Mouse (Mus musculus) bone marrow macrophage, adult 2 months (primary cell): ENCODE results near the gene Tmem210. TPM values are rescaled to one million over a fixed set of nuclear protein-coding genes. Genes with fewer than 3 reads are reported as not detected.
"Not testable (repeated sequence)": the region's sequence is repeated elsewhere in the genome, so short reads cannot be mapped to it uniquely, and the experiment has no call there.

ENCODE experiments used
- H3K27ac ChIP-seq: 2 replicates; pipeline ENCODE4 v1.5.1; 2012; ENCODE audit warnings: low read depth, low read length; ENCODE audit not compliant: insufficient read depth
- H3K4me1 ChIP-seq: 2 replicates; pipeline ENCODE4 v1.6.1; 2012; ENCODE audit warnings: low read length; ENCODE audit not compliant: control insufficient read depth, insufficient read depth
- H3K4me3 ChIP-seq: 2 replicates; pipeline ENCODE4 v1.5.1; 2012; ENCODE audit warnings: mild to moderate bottlenecking, low read length, moderate library complexity; ENCODE audit not compliant: insufficient read depth
- CTCF ChIP-seq: IDR thresholded peaks from 2 replicates; pipeline ENCODE4 v1.5.1; 2012; ENCODE audit warnings: low read depth, mild to moderate bottlenecking, low read length, moderate library complexity
- POLR2A ChIP-seq: IDR thresholded peaks from 2 replicates; pipeline ENCODE4 v1.6.1; 2012; ENCODE audit warnings: mild to moderate bottlenecking, low read depth, low read length, borderline replicate concordance
- polyA plus RNA-seq: library from polyadenylated mRNA; stranded (reverse); fragments of >200 nt; gene quantifications from 2 replicates; pipeline ENCODE4 v1.2.4, GENCODE M21; 2012; ENCODE audit not compliant: missing spikeins, insufficient read depth, insufficient read length

The Tmem210 gene
- polyA plus RNA-seq, 1 experiment = not detected

GRCm38 (mm10) chr2:25252331-25252730 is 35.6 kb upstream of the Tmem210 start:
- TF ChIP-seq POLR2A (no peak), CTCF (no peak)
- Histone ChIP-seq H3K27ac (no peak overlapping the region), H3K4me3 (no peak overlapping the region), H3K4me1 (peaks cover 7% of the 10 kb centered on the region)

GRCm38 (mm10) chr2:25255284-25255779 is 32.6 kb upstream of the Tmem210 start, which contains the start of gene Tmem203:
Tmem203 (plus strand) TSS chr2:25255439.
- Histone ChIP-seq H3K4me1 (peaks cover 7% of the 10 kb centered on the region), H3K27ac (peak within 1 kb of the TSS; percentile 65), H3K4me3 (peak within 1 kb of the TSS; percentile 97)
- TF ChIP-seq POLR2A (no peak), CTCF (no peak)

GRCm38 (mm10) chr2:25256443-25257109 is 31.4 kb upstream of the Tmem210 start:
- not testable (repeated sequence) for H3K27ac ChIP-seq, H3K4me1 ChIP-seq
- H3K4me3 ChIP-seq = peak overlapping the region; percentile 97

GRCm38 (mm10) chr2:25257250-25257649 is 30.7 kb upstream of the Tmem210 start:
- not testable (repeated sequence) for H3K4me3 ChIP-seq, H3K4me1 ChIP-seq, H3K27ac ChIP-seq

GRCm38 (mm10) chr2:25258887-25259286 is 29.1 kb upstream of the Tmem210 start:
- no peak overlapping the region for H3K27ac ChIP-seq
- peaks cover 10% of the 10 kb centered on the region for H3K4me1 ChIP-seq
- TF ChIP-seq CTCF (no peak), POLR2A (no peak)
- H3K4me3 ChIP-seq = no peak overlapping the region

GRCm38 (mm10) chr2:25261870-25262269 is 26.1 kb upstream of the Tmem210 start:
- no peak for TF ChIP-seq CTCF
- TF ChIP-seq POLR2A = no peak
- peaks cover 33% of the 10 kb centered on the region for H3K4me1 ChIP-seq
- no peak overlapping the region for H3K27ac ChIP-seq
- peak overlapping the region; percentile 50 for H3K4me3 ChIP-seq

- no peak for TF ChIP-seq CTCF
- no peak for TF ChIP-seq POLR2A
- H3K4me1 ChIP-seq = peaks cover 35% of the 10 kb centered on the region
- peak within 1 kb of the TSS; percentile 23 for H3K27ac ChIP-seq
- H3K4me3 ChIP-seq = peak within 1 kb of the TSS; percentile 89
Measured at GRCm38 (mm10) chr2:25262291-25262767, 25.6 kb upstream of the Tmem210 start, which contains the start of gene Tprn. Tprn (plus strand) TSS chr2:25262618.

GRCm38 (mm10) chr2:25262795-25263622 is 24.9 kb upstream of the Tmem210 start:
- Histone ChIP-seq H3K27ac (peak overlapping the region; percentile 23), H3K4me1 (peaks cover 39% of the 10 kb centered on the region), H3K4me3 (peak overlapping the region; percentile 89)
- TF ChIP-seq POLR2A (no peak), CTCF (no peak)

GRCm38 (mm10) chr2:25263623-25264285 is 24.2 kb upstream of the Tmem210 start:
- Histone ChIP-seq H3K4me1 (peaks cover 42% of the 10 kb centered on the region), H3K27ac (no peak overlapping the region), H3K4me3 (peak overlapping the region; percentile 89)
- no peak for TF ChIP-seq POLR2A
- no peak for TF ChIP-seq CTCF
